Comparison of ENCODE assay signal across 22 mouse cellular contexts in genomic region chr5:72464932-72465331, GRCm38 (mm10). TPM values are rescaled to one million over a fixed set of nuclear protein-coding genes. Genes with fewer than 3 reads are reported as not detected.
"Had no signal": no experiment of that assay in that cellular context is flagged by ENCODE, and none has a peak within 500 bp of the region (broad histone marks: within the 10 kb centered on the region; RNA-seq: fewer than 3 reads in every experiment).

No protein-coding gene starts in this region.

- ATAC-seq: lung, postnatal 0 days; midbrain, embryonic 13.5 days; midbrain, embryonic 15.5 days had no signal

- H3K9ac ChIP-seq: lung, embryonic 15.5 days; midbrain, embryonic 13.5 days; midbrain, embryonic 15.5 days; neural tube, embryonic 12.5 days had no signal

- H3K4me2 ChIP-seq: lung, embryonic 15.5 days; midbrain, embryonic 11.5 days; midbrain, embryonic 13.5 days; midbrain, embryonic 15.5 days; neural tube, embryonic 12.5 days had no signal

- H3K4me3 ChIP-seq: lung, embryonic 15.5 days; megakaryocyte, embryonic 14.5 days; midbrain, embryonic 13.5 days; midbrain, embryonic 15.5 days; neural tube, embryonic 12.5 days had no signal

- H3K9me3 ChIP-seq: lung, embryonic 15.5 days; megakaryocyte, embryonic 14.5 days; midbrain, embryonic 13.5 days; midbrain, embryonic 15.5 days; neural tube, embryonic 12.5 days had no signal

- H3K27me3 ChIP-seq: lung, embryonic 15.5 days; megakaryocyte, embryonic 14.5 days; midbrain, embryonic 13.5 days; midbrain, embryonic 15.5 days; neural tube, embryonic 12.5 days had no signal

- H3K4me1 ChIP-seq: lung, embryonic 15.5 days; megakaryocyte, embryonic 14.5 days; midbrain, embryonic 13.5 days; midbrain, embryonic 15.5 days; neural tube, embryonic 12.5 days had no signal

- H3K36me3 ChIP-seq: lung, embryonic 15.5 days; midbrain, embryonic 13.5 days; midbrain, embryonic 15.5 days; neural tube, embryonic 12.5 days had no signal

- H3K27ac ChIP-seq: lung, embryonic 15.5 days; macrophage; midbrain, embryonic 13.5 days; midbrain, embryonic 15.5 days; neural tube, embryonic 12.5 days had no signal

- DNase-seq: lung, adult 2 months; lung, postnatal 14 days; lung, postnatal 36 days; right cerebral cortex, adult 18-20 months; right cerebral cortex, postnatal 25 days; right cerebral cortex, postnatal 4 days; spleen, adult 18-20 months; thymus, adult 18-20 months; thymus, postnatal 14 days; thymus, postnatal 36 days had no signal

RNA-seq across cellular contexts. Expression of gene Corin, which starts 39.3 kb away (rescaled TPM):
- total RNA-seq: megakaryocyte progenitor cell, adult 5-6 weeks; monocyte, adult 5-6 weeks; neutrophil, adult 5-6 weeks had no signal
- polyA plus RNA-seq: macrophage; small intestine, adult 2 months had no signal
